ENCODE assay signal across 1 mouse cellular context in the genomic region with DNA sequence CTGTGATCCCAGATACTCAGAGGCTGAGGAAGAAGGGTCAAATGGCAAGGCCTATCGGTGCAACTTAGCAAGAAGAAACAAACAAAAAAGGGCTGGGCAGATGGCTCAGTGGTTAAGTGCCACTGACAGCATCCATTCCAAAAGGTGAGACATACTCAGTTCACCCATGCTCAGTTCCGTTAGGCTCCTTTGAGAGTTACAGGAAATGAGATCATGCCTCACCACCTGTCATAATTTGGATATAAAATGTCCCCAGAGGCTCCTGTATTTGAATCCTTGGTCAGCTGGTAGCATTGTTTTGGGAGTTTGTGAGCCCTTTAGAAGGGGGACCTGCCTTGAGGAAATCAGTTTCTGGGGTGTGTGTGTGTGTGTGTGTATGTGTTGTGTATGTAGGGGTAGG.
A peak's percentile ranks its signal among the peaks of the same experiment; 100 is the strongest.
TF ChIP-seq lines count a peak whose summit lies in the region.

No protein-coding gene starts in this region.

TF ChIP-seq in CH12.LX, 34 proteins besides CTCF, POLR2A, EP300 and RAD21 (continued from another document):
- TF ChIP-seq IRF4 (IDR thresholded peaks at IDR 0.05; ENCODE audit: low read depth, low read length) (peak; percentile 38), HCFC1 (IDR thresholded peaks at IDR 0.05; ENCODE audit: low read depth, low read length) (peak; percentile 32), JUND (conservative IDR thresholded peaks at IDR 0.05; ENCODE audit: low read depth, low read length) (peak; percentile 88), ZNF384 (IDR thresholded peaks at IDR 0.05; ENCODE audit: low read depth, low read length) (0 out of 2 replicates have a peak, but pooled peaks have one; percentile 36), POLR2AphosphoS2 (IDR thresholded peaks at IDR 0.05; ENCODE audit: low read depth, low read length) (no peak), CHD1 (IDR thresholded peaks at IDR 0.05; ENCODE audit: low read depth, low read length) (no peak), MYC (IDR thresholded peaks at IDR 0.05; ENCODE audit: low read depth, low read length) (0 out of 2 replicates have a peak, but pooled peaks have one; percentile 48), BHLHE40 (IDR thresholded peaks at IDR 0.05; ENCODE audit: low read depth, low read length) (peak; percentile 60)
